Mouse (Mus musculus) heart, adult 18-20 months (tissue): ENCODE measurements at regions not wholly inside any gene's neighbourhood (a gene's known extent, or its start where the extent isn't known, plus 50 kb on each side); places are given as distances from the start of the nearest gene placed in this dataset.
A peak's percentile ranks its signal among the peaks of the same experiment; 100 is the strongest.

Experiments
- DNase-seq, 2 experiments: peaks; one replicate each; pipeline ENCODE4 v3.0.0; 2021 to 2022; ENCODE audit warnings: mixed read lengths in 1 of 2

GRCm38 (mm10) chr6:17400147-17400546, 63.5 kb upstream of the Met start:
- peak in 1 of 2 experiments; percentile 5 for DNase-seq

GRCm38 (mm10) chr6:17408094-17408493, 55.5 kb upstream of the Met start:
- no peak for DNase-seq

- DNase-seq = no peak
These were observed 53.7 kb upstream of the Met start for GRCm38 (mm10) chr6:17409703-17410408.

GRCm38 (mm10) chr6:17410409-17410722, 53.2 kb upstream of the Met start:
- DNase-seq = no peak
